Mouse (Mus musculus): ENCODE measurements around the gene Hao2. TPM values are rescaled to one million over a fixed set of nuclear protein-coding genes. Genes with fewer than 3 reads are reported as not detected.

Hao2 gene
- polyA plus RNA-seq, 1 experiment from 2014 or later = not detected

DNA sequence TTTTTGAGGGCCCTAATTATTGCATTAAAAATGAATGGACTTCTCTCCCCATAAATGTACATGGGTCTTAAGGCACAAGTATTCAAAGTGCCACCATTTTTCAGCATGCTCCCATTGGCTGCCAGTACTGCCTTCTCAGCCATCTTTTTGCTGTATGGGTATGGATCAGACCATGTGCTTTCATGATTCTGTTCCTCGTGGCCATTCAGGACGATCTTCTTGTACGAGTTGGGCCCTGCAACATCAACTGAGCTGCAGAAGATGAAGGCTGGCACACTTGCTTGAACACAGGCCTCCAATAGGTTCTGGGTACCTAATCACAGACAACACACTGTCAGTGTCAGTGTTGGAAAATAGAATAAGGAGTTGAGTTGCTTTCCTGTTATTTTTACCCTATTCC, 40.0 kb downstream of the Hao2 start:
- H3K9me3 ChIP-seq (replicated peaks) = no peaks in the 10 kb centered on the region
- DNase-seq (ENCODE audit: low spot score) = no peak
- H3K36me3 ChIP-seq = no peaks in the 10 kb centered on the region
- no peak overlapping the region for H3K4me3 ChIP-seq
- H3K27me3 ChIP-seq (ENCODE audit: low read depth, poor library complexity, severe bottlenecking) = no peaks in the 10 kb centered on the region
- H3K4me1 ChIP-seq = no peaks in the 10 kb centered on the region
- WGBS = 95% methylated on average over 3 of the region's 3 CpGs
- no peak overlapping the region for H3K27ac ChIP-seq

GRCm38 (mm10) chr3:98852631-98853030, 40.4 kb downstream of the Hao2 start:
- 86% methylated on average over 6 of the region's 6 CpGs for WGBS
- Histone ChIP-seq H3K36me3 (no peaks in the 10 kb centered on the region), H3K4me1 (no peaks in the 10 kb centered on the region), H3K27ac (no peak overlapping the region), H3K9me3 (replicated peaks) (no peaks in the 10 kb centered on the region), H3K27me3 (ENCODE audit: low read depth, poor library complexity, severe bottlenecking) (no peaks in the 10 kb centered on the region), H3K4me3 (no peak overlapping the region)
- DNase-seq (ENCODE audit: low spot score) = no peak

- H3K4me1 ChIP-seq = no peaks in the 10 kb centered on the region
- no peak overlapping the region for H3K4me3 ChIP-seq
- no peak for DNase-seq (ENCODE audit: low spot score)
- H3K27me3 ChIP-seq (ENCODE audit: low read depth, poor library complexity, severe bottlenecking) = no peaks in the 10 kb centered on the region
- H3K27ac ChIP-seq = no peak overlapping the region
- 81% methylated on average over 2 of the region's 2 CpGs for WGBS
- H3K9me3 ChIP-seq (replicated peaks) = no peaks in the 10 kb centered on the region
- no peaks in the 10 kb centered on the region for H3K36me3 ChIP-seq
Measured at GRCm38 (mm10) chr3:98851853-98852252, 41.2 kb downstream of the Hao2 start.

- Histone ChIP-seq H3K36me3 (no peaks in the 10 kb centered on the region), H3K9me3 (replicated peaks) (no peaks in the 10 kb centered on the region), H3K4me1 (no peaks in the 10 kb centered on the region), H3K27me3 (ENCODE audit: low read depth, poor library complexity, severe bottlenecking) (no peaks in the 10 kb centered on the region), H3K27ac (no peak overlapping the region), H3K4me3 (no peak overlapping the region)
- WGBS = 85% methylated on average over 5 of the region's 5 CpGs
- no peak for DNase-seq (ENCODE audit: low spot score)
Measured at GRCm38 (mm10) chr3:98850262-98850661, 42.8 kb downstream of the Hao2 start.

DNA sequence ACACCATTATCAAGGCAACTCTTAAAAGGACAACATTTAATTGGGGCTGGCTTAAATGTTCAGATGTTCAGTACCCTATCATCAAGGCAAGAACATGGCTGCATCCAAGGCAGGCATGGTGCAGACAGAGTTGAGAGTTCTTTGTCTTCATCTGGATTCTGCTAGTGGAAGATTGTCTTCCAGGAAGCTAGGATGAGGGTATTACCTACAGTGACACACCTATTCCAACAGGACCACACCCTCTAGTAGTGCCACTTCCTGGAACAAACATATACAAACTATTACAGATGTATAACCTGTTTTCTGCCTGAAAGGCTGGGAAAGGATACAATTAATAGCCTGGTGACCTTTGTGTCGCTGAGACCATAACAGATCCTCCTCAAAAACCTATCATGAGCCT, 44.1 kb downstream of the Hao2 start:
- no peak overlapping the region for H3K4me3 ChIP-seq
- 78% methylated on average over 1 of the region's 1 CpGs for WGBS
- no peak for DNase-seq (ENCODE audit: low spot score)
- no peaks in the 10 kb centered on the region for H3K4me1 ChIP-seq
- no peaks in the 10 kb centered on the region for H3K9me3 ChIP-seq (replicated peaks)
- H3K27ac ChIP-seq = no peak overlapping the region
- H3K36me3 ChIP-seq = no peaks in the 10 kb centered on the region
- no peaks in the 10 kb centered on the region for H3K27me3 ChIP-seq (ENCODE audit: low read depth, poor library complexity, severe bottlenecking)

Other genes with a start within 250 kb of the Hao2 start
- 0.05 TPM in 1 of 2 replicates, not detected in the other for gene Hsd3b2, start 168.7 kb downstream of the Hao2 start, polyA plus RNA-seq (2016; fragmentation: Nextera tagmentation; extraction: Ambion mirVana)
- not detected in 2 replicates for gene Hsd3b3, start 130.1 kb downstream of the Hao2 start, polyA plus RNA-seq (2016; fragmentation: Nextera tagmentation; extraction: Ambion mirVana)
- 6.2 and 10.5 TPM in 2 replicates for gene Hsd3b6, start 78.8 kb downstream of the Hao2 start, polyA plus RNA-seq (2016; fragmentation: Nextera tagmentation; extraction: Ambion mirVana)
- gene Hsd3b1, start 33.4 kb downstream of the Hao2 start, polyA plus RNA-seq (2016; fragmentation: Nextera tagmentation; extraction: Ambion mirVana) = 0.20 and 0.44 TPM in 2 replicates
- gene Wars2, start 247.8 kb upstream of the Hao2 start, polyA plus RNA-seq (2016; fragmentation: Nextera tagmentation; extraction: Ambion mirVana) = 10.8 and 10.9 TPM in 2 replicates

Measured in limb, embryonic 10.5 days (tissue).